Mouse (Mus musculus) limb, embryonic 14.5 days (tissue): ENCODE results near the gene Blcap. TPM values are rescaled to one million over a fixed set of nuclear protein-coding genes. Genes with fewer than 3 reads are reported as not detected.

Experiments
- ATAC-seq: fragments of 200-750 bp; cut with Nextera tagmentation; 2 replicates; pipeline ENCODE4 v1.8.0; 2017; ENCODE audit warnings: low read depth, moderate number of reproducible peaks, moderate TSS enrichment; ENCODE audit not compliant: low FRiP score
- DNase-seq: peaks from one replicate; pipeline ENCODE4 v3.0.0-alpha.2; 2015; ENCODE audit warnings: low spot score
- H3K27ac ChIP-seq: fragments of 300-500 bp; sonication (generic); replicated peaks from 2 replicates; pipeline ENCODE4 v1.5.1; 2014; ENCODE audit warnings: low read depth, mild to moderate bottlenecking, low read length, moderate library complexity, mixed read lengths
- H3K27me3 ChIP-seq: fragments of 300-500 bp; sonication (generic); 2 replicates; pipeline ENCODE4 v1.6.1; 2014; ENCODE audit warnings: low read length, mixed read lengths; ENCODE audit not compliant: control insufficient read depth, insufficient read depth
- H3K36me3 ChIP-seq: fragments of 300-500 bp; sonication (generic); 2 replicates; pipeline ENCODE4 v1.6.1; 2014; ENCODE audit warnings: mild to moderate bottlenecking, low read length, moderate library complexity, mixed read lengths; ENCODE audit not compliant: control insufficient read depth, insufficient read depth
- H3K4me1 ChIP-seq: fragments of 300-500 bp; sonication (generic); 2 replicates; pipeline ENCODE4 v1.6.1; 2014; ENCODE audit warnings: antibody characterized with exemption, low read length, mixed read lengths; ENCODE audit not compliant: control insufficient read depth, insufficient read depth
- H3K4me2 ChIP-seq: fragments of 300-500 bp; sonication (generic); replicated peaks from 2 replicates; pipeline ENCODE4 v1.6.1; 2014; ENCODE audit warnings: low read depth, mild to moderate bottlenecking, low read length, moderate library complexity; ENCODE audit not compliant: severe bottlenecking
- H3K4me3 ChIP-seq: fragments of 300-500 bp; sonication (generic); replicated peaks from 2 replicates; pipeline ENCODE4 v1.5.1; 2014; ENCODE audit warnings: low read length
- H3K9ac ChIP-seq: fragments of 300-500 bp; sonication (generic); 2 replicates; pipeline ENCODE4 v1.6.1; 2014; ENCODE audit warnings: mild to moderate bottlenecking, low read depth, low read length, moderate library complexity; ENCODE audit not compliant: severe bottlenecking
- H3K9me3 ChIP-seq: fragments of 300-500 bp; sonication (generic); 2 replicates; pipeline ENCODE4 v1.6.1; 2016; ENCODE audit warnings: low read length; ENCODE audit not compliant: control insufficient read depth
- POLR2A ChIP-seq: fragments of 200-500 bp; IDR thresholded peaks from 2 replicates; pipeline ENCODE4 v1.8.0; 2012; ENCODE audit warnings: inconsistent platforms, mild to moderate bottlenecking, moderate library complexity, borderline replicate concordance; ENCODE audit not compliant: insufficient read depth, insufficient read length; ENCODE audit errors: extremely low read depth
- WGBS: fragments of 180-500 bp; shearing (Covaris S2); extraction: QIAGEN DNeasy Blood & Tissue Kit; methylation state at CpG from one replicate; pipeline ENCODE4 v1.1.7; 2014; 5-methylcytosine and 5-hydroxymethylcytosine counted together
- polyA plus RNA-seq, 2 experiments: library from polyadenylated mRNA; depleted of rRNA in 1 of 2; stranded (reverse) in 1 of 2; unstranded in 1 of 2; fragments of >200 nt; fragmentation: Nextera tagmentation in 1 of 2; extraction: Ambion mirVana in 1 of 2; gene quantifications; 2 replicates each; pipeline versions ENCODE4 v1.2.1 to v1.2.3; 2012 to 2014

The Blcap gene
- polyA plus RNA-seq, 2 experiments = 60.3 to 65.4 TPM

DNA sequence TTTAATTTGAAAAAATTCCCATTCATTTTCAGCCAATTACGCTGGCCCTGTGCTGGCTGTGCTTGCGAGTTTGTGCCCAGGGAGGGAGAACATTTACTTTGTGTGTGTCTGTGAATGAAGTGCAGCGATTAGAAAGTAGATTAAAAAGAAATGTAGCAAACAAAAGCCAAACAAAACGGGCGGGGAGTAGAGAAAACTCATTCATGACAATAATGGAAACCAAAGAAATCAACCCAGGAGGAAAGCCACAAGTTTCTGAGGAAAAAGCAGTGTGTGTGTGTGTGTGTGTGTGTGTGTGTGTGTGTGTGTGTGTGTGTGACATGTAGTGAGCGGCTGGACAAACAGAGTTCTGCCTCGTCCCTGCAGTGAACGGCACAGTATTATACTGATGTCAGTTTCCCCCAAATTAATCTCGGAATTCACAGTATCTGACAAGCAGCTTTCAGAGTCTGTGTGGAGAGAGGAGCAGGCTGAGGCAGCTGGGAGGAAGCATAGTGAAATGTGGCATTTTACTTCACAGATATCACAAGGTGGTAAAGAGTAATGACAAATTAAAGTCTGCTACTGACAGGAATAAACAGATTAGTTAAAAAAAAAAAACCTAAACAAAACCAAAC is 30.0 kb downstream of the Blcap start:
- TF ChIP-seq POLR2A = no peak
- no peak for DNase-seq
- Histone ChIP-seq H3K27me3 (no peaks in the 10 kb centered on the region), H3K27ac (no peak overlapping the region), H3K4me1 (peaks cover 28% of the 10 kb centered on the region), H3K9ac (no peak overlapping the region), H3K4me2 (no peak overlapping the region), H3K36me3 (peaks cover 15% of the 10 kb centered on the region), H3K9me3 (no peaks in the 10 kb centered on the region), H3K4me3 (no peak overlapping the region)
- no peak for ATAC-seq
- WGBS = 41% methylated on average over 9 of the region's 9 CpGs

DNA sequence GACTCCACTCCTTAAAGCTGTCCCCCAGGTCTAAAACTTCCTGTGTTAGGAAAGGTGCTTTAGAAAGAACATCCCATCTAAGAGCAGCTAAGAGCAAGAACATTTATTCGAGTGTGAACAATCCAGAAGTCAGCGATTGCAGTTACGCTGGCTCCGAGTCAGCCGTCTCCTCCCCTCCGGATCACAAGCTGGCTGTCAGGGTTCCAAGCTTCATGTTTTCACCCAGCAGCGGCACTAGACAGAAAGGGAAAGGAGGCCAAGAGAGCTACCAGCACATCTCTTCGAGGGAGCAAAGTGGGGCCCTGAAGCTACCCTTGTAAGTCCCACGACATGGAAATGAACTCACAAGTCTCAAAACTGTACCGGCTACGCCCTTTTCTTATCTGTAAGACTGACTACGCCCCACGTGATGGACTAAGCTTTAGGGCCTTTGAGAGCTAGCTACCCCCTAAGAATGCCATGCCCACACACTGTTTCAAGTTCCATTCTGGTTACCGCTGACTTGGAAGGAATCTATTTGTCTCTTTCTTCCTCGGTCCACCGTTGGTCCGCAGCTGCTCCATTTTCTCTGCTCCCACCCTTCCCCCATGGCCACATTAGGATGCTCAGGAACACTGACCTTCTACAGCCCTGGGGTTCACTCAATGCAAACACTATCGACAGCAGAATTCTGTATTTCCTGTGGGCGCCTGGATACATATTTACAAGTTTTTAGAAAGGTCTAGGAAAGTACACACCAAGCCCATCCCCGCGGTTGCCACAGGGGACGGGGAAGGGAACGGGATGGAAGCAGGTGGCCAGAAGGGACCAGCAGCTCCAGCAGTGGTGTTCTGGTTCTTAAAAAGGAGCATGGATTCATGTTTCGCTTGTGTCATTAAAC is 30.8 kb downstream of the Blcap start:
- WGBS = 58% methylated on average over 24 of the region's 24 CpGs
- peaks cover 13% of the 10 kb centered on the region for H3K36me3 ChIP-seq
- peak; percentile 64; the same call in 1 of the 2 replicates for ATAC-seq
- H3K9me3 ChIP-seq = no peaks in the 10 kb centered on the region
- no peaks in the 10 kb centered on the region for H3K27me3 ChIP-seq
- H3K4me1 ChIP-seq = peaks cover 28% of the 10 kb centered on the region
- H3K4me3 ChIP-seq = no peak overlapping the region
- no peak overlapping the region for H3K9ac ChIP-seq
- no peak for TF ChIP-seq POLR2A
- DNase-seq = peak; percentile 36
- 0 out of 2 replicates have a peak overlapping the region, but pooled peaks have one; percentile 11 for H3K4me2 ChIP-seq
- no peak overlapping the region for H3K27ac ChIP-seq

DNA sequence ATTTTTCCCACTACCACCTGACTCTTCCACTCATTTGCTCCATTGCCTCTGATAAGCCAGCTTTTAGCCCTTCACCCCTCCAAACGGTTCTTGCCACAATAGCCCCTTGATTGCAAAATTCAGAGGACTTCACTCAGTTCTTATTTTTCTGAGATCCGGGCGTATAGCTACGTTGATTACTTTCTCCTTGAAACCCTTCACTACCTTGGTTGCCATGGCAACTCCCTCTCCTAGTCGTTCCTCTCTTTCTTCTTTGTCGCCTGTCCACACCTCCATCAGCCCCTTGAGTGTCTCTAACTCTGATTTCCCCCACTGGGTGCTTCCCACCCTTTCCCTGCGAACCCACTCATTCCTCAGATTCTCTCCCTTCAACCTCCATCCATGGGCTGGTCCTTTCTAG is 34.0 kb downstream of the Blcap start:
- DNase-seq (no peak), ATAC-seq (no peak)
- H3K36me3 ChIP-seq = peaks cover 2% of the 10 kb centered on the region; the same call in 1 of the 2 replicates
- no peaks in the 10 kb centered on the region for H3K27me3 ChIP-seq
- WGBS = 25% methylated on average over 7 of the region's 7 CpGs
- no peaks in the 10 kb centered on the region for H3K9me3 ChIP-seq
- no peak overlapping the region for H3K4me3 ChIP-seq
- H3K4me1 ChIP-seq = peaks cover 41% of the 10 kb centered on the region
- H3K9ac ChIP-seq = no peak overlapping the region
- no peak for TF ChIP-seq POLR2A
- H3K27ac ChIP-seq = no peak overlapping the region
- no peak overlapping the region for H3K4me2 ChIP-seq

DNA sequence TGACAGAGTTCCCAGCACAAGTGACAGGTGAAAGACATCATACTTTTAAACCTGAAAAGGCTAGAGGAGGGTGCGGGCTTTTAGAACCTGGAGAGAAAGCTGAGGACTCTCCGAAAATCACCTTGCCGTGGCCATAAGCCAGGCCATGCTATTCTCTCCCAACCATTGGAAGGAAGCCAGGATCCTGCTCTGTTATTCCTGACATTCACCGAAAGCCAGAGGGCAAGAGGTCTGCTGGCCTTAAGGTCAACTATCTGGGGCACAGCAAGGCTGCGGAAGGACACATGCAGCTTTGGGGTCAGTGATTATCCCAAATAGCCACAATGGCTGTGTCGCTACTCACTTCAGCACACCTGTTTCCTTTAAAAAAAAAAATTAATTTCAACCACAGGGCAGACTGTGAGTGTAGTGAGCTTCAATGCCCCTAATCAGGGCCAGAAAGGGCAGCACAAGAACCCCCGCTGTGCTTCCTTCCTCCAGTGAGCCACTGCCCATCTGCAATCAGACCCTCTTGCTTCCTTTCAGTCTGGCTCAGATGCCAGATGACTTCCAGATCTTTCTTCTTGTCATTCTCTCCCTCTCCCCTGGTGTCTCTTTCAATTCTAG is 34.5 kb downstream of the Blcap start:
- H3K4me1 ChIP-seq = peaks cover 44% of the 10 kb centered on the region
- WGBS = 22% methylated on average over 7 of the region's 7 CpGs

DNA sequence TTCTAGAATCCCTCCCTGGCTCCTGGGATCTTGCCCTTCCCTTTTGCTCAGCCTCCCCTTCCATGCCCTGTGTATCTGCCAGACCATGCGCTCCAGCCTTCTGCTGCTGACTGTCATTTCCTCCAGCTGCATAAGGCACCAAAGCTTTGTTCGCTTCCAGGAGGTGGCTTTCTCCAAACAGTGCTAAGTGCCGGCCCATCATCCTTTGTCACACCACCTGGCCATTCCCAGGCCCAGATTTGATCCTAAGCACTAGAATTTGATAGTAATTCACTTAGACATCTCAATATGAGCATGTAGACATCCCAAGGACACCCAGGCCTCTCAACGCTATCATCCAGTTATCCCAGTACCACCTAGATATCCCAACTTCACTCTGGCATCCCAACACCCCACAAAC is 36.9 kb downstream of the Blcap start:
- H3K4me1 ChIP-seq = peaks cover 31% of the 10 kb centered on the region
- WGBS = 74% methylated on average over 4 of the region's 4 CpGs
- ATAC-seq (no peak), DNase-seq (no peak)
- no peaks in the 10 kb centered on the region for H3K27me3 ChIP-seq
- H3K36me3 ChIP-seq = no peaks in the 10 kb centered on the region
- no peak overlapping the region for H3K4me3 ChIP-seq
- no peak overlapping the region for H3K4me2 ChIP-seq
- no peak overlapping the region for H3K27ac ChIP-seq
- TF ChIP-seq POLR2A = no peak
- H3K9ac ChIP-seq = no peak overlapping the region
- no peaks in the 10 kb centered on the region for H3K9me3 ChIP-seq

More for the DNA sequence above, 34.5 kb downstream of the Blcap start:
- no peaks in the 10 kb centered on the region for H3K27me3 ChIP-seq
- DNase-seq (no peak), ATAC-seq (no peak)
- H3K27ac ChIP-seq = no peak overlapping the region
- no peak overlapping the region for H3K4me3 ChIP-seq
- H3K36me3 ChIP-seq = no peaks in the 10 kb centered on the region
- no peak overlapping the region for H3K9ac ChIP-seq
- H3K4me2 ChIP-seq = no peak overlapping the region
- TF ChIP-seq POLR2A = no peak
- no peaks in the 10 kb centered on the region for H3K9me3 ChIP-seq
